Mouse (Mus musculus): ENCODE measurements around the gene Plek2.

GRCm38 (mm10) chr12:78936494-78936893, 29.7 kb upstream of the Plek2 start:
- TF ChIP-seq CTCF (IDR thresholded peaks at IDR 0.05; ENCODE audit: low read depth, low read length) (no peak), GATA1 (IDR thresholded peaks at IDR 0.05; ENCODE audit: borderline replicate concordance, low read length) (no peak), GATA2 (IDR thresholded peaks at IDR 0.05; ENCODE audit: borderline replicate concordance, low read depth, low read length) (no peak), TAL1 (conservative IDR thresholded peaks at IDR 0.05; ENCODE audit: low read depth, low read length) (no peak), POLR2AphosphoS5 (IDR thresholded peaks at IDR 0.05; ENCODE audit: insufficient replicate concordance, low read depth, low read length) (no peak)
